Mouse (Mus musculus): ENCODE data around the gene Olfr1564. TPM values are rescaled to one million over a fixed set of nuclear protein-coding genes. Genes with fewer than 3 reads are reported as not detected.

Olfr1564 gene
- not detected for polyA plus RNA-seq (2017; shearing (Covaris generic))

GRCm38 (mm10) chr17:33221590-33221989 is at the start of gene Olfr1564:
Gene Olfr1564 (minus strand): TSS chr17:33221690.

DNA sequence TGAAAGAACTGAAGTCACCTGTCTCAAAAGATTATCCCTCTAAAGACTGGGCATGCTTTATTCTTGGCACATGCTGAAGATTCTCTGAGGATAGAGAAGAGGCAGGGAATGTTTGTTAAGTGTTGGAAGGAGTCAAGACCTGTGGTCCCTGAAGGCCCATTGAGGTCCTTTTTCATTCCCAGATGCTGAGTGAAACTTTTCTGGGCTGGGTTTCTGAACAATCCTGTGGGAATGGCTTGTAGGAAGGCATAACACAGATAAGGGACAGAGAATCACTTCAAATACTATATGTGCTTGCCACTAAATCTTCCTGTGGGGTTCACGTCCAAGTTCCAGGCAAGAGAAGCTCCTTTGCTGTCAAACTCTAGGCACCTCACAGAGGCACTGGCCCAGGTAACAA is 42.9 kb upstream of the Olfr1564 start, which contains the start of gene Olfr63:
Gene Olfr63 (plus strand): TSS at position 301 of the 400 bp plus-strand sequence.

DNA sequence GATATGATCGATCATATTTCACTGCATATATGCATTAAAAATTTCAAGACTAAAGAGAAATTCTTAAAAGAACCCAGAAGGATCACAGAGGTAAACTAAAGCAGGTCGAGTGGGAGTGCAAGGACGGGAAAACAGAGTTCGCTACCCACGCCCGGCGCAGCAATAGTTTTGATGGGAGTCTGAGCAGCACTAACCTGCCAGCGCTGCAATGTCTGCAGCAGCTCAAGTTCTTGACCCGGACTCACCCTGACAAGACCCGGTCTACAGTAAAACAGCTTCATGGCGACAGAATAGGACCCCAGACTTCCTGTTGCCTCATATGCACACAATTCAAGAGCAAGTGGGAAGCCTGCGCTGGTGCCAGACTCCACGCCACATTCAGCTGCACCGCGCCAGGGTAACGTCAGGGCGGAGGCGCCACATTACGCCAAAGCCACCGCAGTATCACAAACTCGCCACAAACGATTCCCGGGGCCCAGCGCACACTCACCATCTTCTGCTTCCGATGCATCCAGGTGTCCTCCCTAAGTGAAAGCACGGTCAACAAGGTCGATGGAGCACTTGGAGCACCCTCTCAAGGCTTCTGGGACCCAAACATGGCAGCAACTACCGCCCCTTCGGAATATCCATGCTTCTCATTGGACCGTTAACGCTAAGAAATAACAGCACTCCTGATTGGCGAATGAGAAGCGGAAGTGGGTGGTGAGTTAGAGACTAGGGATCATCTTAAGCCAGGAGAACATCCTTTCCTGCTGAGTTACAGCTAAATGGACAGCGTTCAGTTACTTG is 33.2 kb upstream of the Olfr1564 start, which contains the start of gene Zfp955a:
Gene Zfp955a (minus strand): TSS at position 616 of the 789 bp plus-strand sequence.

GRCm38 (mm10) chr17:33191002-33191401 is 30.5 kb downstream of the Olfr1564 start, which contains the start of gene Olfr239:
Gene Olfr239 (plus strand): TSS chr17:33191302.

DNA sequence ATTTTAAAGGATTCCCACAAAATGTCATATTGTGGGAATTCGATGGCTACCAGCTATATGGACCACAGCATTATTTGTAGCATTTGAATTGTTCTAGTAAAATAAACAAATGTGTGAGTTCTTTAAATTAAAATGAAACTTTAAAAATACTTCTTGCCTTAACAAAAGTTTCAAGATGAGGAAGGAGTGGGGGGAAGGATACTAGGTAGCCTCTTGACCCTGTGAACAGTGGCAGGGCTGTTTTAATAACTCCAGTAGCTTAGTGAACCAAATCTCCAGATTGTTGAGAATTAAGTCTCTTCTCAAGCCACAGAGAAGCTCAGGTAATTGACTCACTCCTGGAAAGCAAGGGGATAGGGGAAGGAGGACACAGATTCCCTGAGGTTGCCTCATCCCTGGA is 53.3 kb downstream of the Olfr1564 start, which contains the start of gene Olfr55:
Gene Olfr55 (plus strand): TSS at position 301 of the 400 bp plus-strand sequence.

Other genes with a start within 250 kb of the Olfr1564 start
- 10 to 100 TPM; 16.3 to 19.6 TPM for gene Zfp952, start 228.6 kb downstream of the Olfr1564 start, polyA plus RNA-seq (2017; shearing (Covaris generic))
- 10 to 100 TPM in 1 of 2 experiments, 1 to 10 TPM in 1; 8.5 to 12.3 TPM for gene Zfp763, start 188.3 kb downstream of the Olfr1564 start, polyA plus RNA-seq (2017; shearing (Covaris generic))
- gene 4921501E09Rik, start 153.6 kb downstream of the Olfr1564 start, polyA plus RNA-seq (2017; shearing (Covaris generic)): not detected
- gene Zfp563, start 132.4 kb downstream of the Olfr1564 start, polyA plus RNA-seq (2017; shearing (Covaris generic)): 1 to 10 TPM; 5.1 to 5.2 TPM
- 1 to 10 TPM in 1 of 2 experiments, under 1 TPM in 1; 0.12 to 1.7 TPM for gene Morc2b, start 82.0 kb downstream of the Olfr1564 start, polyA plus RNA-seq (2017; shearing (Covaris generic))
- not detected for gene Olfr55, start 53.2 kb downstream of the Olfr1564 start, polyA plus RNA-seq (2017; shearing (Covaris generic))
- not detected for gene Olfr239, start 30.4 kb downstream of the Olfr1564 start, polyA plus RNA-seq (2017; shearing (Covaris generic))
- 10 to 100 TPM; 15.9 to 17.1 TPM for gene Zfp955a, start 33.5 kb upstream of the Olfr1564 start, polyA plus RNA-seq (2017; shearing (Covaris generic))
- gene Olfr63, start 43.0 kb upstream of the Olfr1564 start, polyA plus RNA-seq (2017; shearing (Covaris generic)): under 1 TPM; 0.05 to 0.20 TPM
- gene Zfp955b, start 67.9 kb upstream of the Olfr1564 start, polyA plus RNA-seq (2017; shearing (Covaris generic)): 10 to 100 TPM in 1 of 2 experiments, 1 to 10 TPM in 1; 8.3 to 14.6 TPM
- 10 to 100 TPM in 1 of 2 experiments, 1 to 10 TPM in 1; 10.0 to 15.9 TPM for gene Zfp81, start 137.2 kb upstream of the Olfr1564 start, polyA plus RNA-seq (2017; shearing (Covaris generic))
- gene Zfp101, start 173.0 kb upstream of the Olfr1564 start, polyA plus RNA-seq (2017; shearing (Covaris generic)): 1 to 10 TPM; 7.5 to 8.3 TPM
- not detected for gene Actl9, start 211.2 kb upstream of the Olfr1564 start, polyA plus RNA-seq (2017; shearing (Covaris generic))